Mouse (Mus musculus) embryonic facial prominence, embryonic 14.5 days (tissue): ENCODE measurements around the gene C130050O18Rik. TPM values are rescaled to one million over a fixed set of nuclear protein-coding genes. Genes with fewer than 3 reads are reported as not detected.

Experiments
- ATAC-seq: fragments of 200-750 bp; cut with Nextera tagmentation; 2 replicates; pipeline ENCODE4 v1.8.0; 2017; ENCODE audit warnings: low read depth, moderate number of reproducible peaks, moderate TSS enrichment
- DNase-seq: peaks from one replicate; pipeline ENCODE4 v3.0.0-alpha.2; 2015; ENCODE audit warnings: low spot score
- H3K27ac ChIP-seq: fragments of 300-500 bp; sonication (generic); replicated peaks from 2 replicates; pipeline ENCODE4 v1.5.1; 2014; ENCODE audit warnings: low read depth, mild to moderate bottlenecking, low read length, moderate library complexity
- H3K27me3 ChIP-seq: fragments of 300-500 bp; sonication (generic); replicated peaks from 2 replicates; pipeline ENCODE4 v1.6.1; 2014; ENCODE audit warnings: low read length; ENCODE audit not compliant: control insufficient read depth, insufficient read depth
- H3K36me3 ChIP-seq: fragments of 300-500 bp; sonication (generic); 2 replicates; pipeline ENCODE4 v1.6.1; 2014; ENCODE audit warnings: low read length, mixed read lengths; ENCODE audit not compliant: control insufficient read depth, insufficient read depth
- H3K4me1 ChIP-seq: fragments of 300-500 bp; sonication (generic); 2 replicates; pipeline ENCODE4 v1.6.1; 2014; ENCODE audit warnings: antibody characterized with exemption, low read length; ENCODE audit not compliant: control insufficient read depth, insufficient read depth
- H3K4me2 ChIP-seq: fragments of 300-500 bp; sonication (generic); 2 replicates; pipeline ENCODE4 v1.6.1; 2014; ENCODE audit warnings: low read depth, mild to moderate bottlenecking, low read length, moderate library complexity, mixed read lengths
- H3K4me3 ChIP-seq: fragments of 300-500 bp; sonication (generic); 2 replicates; pipeline ENCODE4 v1.5.1; 2014; ENCODE audit warnings: low read depth, mild to moderate bottlenecking, low read length
- H3K9ac ChIP-seq: fragments of 300-500 bp; sonication (generic); 2 replicates; pipeline ENCODE4 v1.6.1; 2014; ENCODE audit warnings: low read depth, mild to moderate bottlenecking, low read length, moderate library complexity, mixed read lengths
- H3K9me3 ChIP-seq: fragments of 300-500 bp; sonication (generic); 2 replicates; pipeline ENCODE4 v1.6.1; 2016; ENCODE audit warnings: low read length; ENCODE audit not compliant: control insufficient read depth
- WGBS: fragments of 180-500 bp; shearing (Covaris S2); extraction: QIAGEN DNeasy Blood & Tissue Kit; methylation state at CpG from one replicate; pipeline ENCODE4 v1.1.7; 2014; 5-methylcytosine and 5-hydroxymethylcytosine counted together
- polyA plus RNA-seq: library from polyadenylated mRNA; unstranded; fragments of >200 nt; fragmentation: Nextera tagmentation; extraction: Ambion mirVana; gene quantifications from 2 replicates; pipeline ENCODE4 v1.2.1, GENCODE M21; 2014

Gene C130050O18Rik
- polyA plus RNA-seq, 1 experiment from 2014 or later: 5.2 TPM

DNA sequence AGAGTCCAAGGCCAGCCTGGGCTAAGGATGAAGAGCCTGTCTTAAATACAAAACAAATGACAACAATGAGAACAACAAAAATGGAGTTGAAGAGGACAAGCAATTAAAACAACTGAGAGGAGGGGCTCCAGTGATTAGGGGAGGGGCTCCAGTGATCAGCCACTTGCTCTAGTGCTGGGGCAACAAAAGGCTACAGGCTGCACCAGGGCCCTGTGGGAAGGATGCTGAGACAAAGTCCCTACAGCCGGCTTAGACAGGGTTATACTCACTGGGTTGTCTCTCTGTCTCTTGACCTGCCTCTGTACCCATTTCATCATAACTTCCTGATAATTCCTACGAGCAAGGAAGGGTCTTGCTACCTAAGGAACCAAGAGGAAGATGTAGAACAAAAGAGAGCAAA is 13.0 kb downstream of the C130050O18Rik start:
- ATAC-seq: no peak
- Histone ChIP-seq H3K9me3 (no peaks in the 10 kb centered on the region), H3K4me1 (0 out of 2 replicates have a peak, but pooled peaks cover 1% of the 10 kb centered on the region), H3K4me2 (no peak overlapping the region), H3K36me3 (0 out of 2 replicates have a peak, but pooled peaks cover 2% of the 10 kb centered on the region), H3K27ac (no peak overlapping the region; the same call in 1 of the 2 replicates), H3K4me3 (no peak overlapping the region), H3K9ac (no peak overlapping the region), H3K27me3 (no peaks in the 10 kb centered on the region)
- 73% methylated on average over 2 of the region's 2 CpGs for WGBS
- no peak for DNase-seq

DNA sequence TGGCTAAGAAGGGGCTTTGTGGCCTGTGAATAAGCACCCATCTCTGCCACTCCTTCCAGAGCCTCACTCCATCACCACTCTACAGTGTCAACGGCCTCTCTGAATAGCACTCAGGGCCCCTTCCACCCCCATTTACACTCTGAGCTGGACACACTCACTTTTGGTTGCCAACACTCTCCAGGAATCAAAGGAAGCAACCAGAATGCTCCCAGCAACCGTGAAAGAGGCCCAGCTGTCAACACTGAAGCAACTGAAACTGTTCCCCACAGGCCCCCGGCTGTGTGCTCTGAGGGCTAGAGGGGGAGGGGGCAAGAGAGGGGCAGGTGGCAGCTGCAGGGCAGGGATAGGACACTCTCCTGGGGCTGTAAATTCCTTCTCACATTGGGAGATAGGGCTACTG is 13.6 kb downstream of the C130050O18Rik start:
- WGBS: 38% methylated on average over 3 of the region's 3 CpGs
- DNase-seq: peak; percentile 75
- peak; percentile 77; the same call in 1 of the 2 replicates for ATAC-seq

DNA sequence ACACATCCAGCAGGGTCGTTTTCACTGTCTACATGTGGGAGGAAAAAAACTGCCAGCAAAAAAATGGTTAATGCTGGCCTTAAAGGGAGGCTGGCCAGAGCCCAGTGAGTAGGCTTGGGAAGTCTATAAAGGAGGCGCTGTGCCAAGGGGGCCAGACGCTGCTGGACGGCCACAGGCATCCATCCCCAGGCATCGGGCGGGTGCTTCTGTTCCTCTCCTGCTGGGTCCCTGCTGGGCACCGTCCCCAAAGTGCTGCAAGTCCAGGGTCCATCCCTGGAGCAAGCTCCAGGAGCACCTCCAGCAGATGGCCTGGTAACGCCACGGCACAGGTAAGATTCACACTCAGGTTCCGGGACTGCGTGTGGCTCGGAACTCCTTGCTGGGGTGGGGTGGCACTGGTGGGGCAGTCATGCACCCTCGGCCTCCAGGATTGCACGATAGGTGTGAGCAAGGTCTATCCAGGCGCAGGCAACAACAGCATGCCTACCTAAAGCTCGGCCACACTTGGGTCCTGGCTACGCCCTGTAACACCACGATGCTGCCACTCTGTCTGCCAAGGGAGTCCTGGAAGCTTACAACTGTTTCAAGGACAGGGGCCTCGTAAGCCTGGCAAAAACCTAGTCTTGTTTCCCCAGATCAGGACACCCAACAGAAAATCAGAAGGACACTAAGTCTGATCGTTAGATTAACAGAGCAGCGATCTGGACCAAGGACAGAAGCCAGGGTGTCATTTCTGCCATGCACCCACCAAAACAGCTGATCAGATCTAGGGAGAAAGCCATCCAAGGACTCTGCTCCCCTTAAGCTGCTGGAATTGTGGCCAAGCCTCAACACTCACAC is 18.2 kb downstream of the C130050O18Rik start, which contains the start of gene Gper1:
Gene Gper1, plus strand, starts transcription at position 126 of the 840 bp plus-strand sequence.
- Histone ChIP-seq H3K27me3 (no peaks in the 10 kb centered on the region), H3K4me2 (peak within 1 kb of the TSS; percentile 48), H3K4me1 (0 out of 2 replicates have a peak, but pooled peaks cover 6% of the 10 kb centered on the region), H3K9me3 (no peaks in the 10 kb centered on the region), H3K27ac (peak within 1 kb of the TSS; percentile 44; the same call in 1 of the 2 replicates), H3K9ac (peak within 1 kb of the TSS; percentile 60), H3K36me3 (no peaks in the 10 kb centered on the region), H3K4me3 (peak within 1 kb of the TSS; percentile 25)
- WGBS: 48% methylated on average over 19 of the region's 21 CpGs
- no peak for ATAC-seq
- peak; percentile 77 for DNase-seq

More for the DNA sequence above, 13.6 kb downstream of the C130050O18Rik start:
- no peaks in the 10 kb centered on the region for H3K27me3 ChIP-seq
- H3K4me1 ChIP-seq: 0 out of 2 replicates have a peak, but pooled peaks cover 6% of the 10 kb centered on the region
- H3K9me3 ChIP-seq: no peaks in the 10 kb centered on the region
- H3K27ac ChIP-seq: no peak overlapping the region; the same call in 1 of the 2 replicates
- H3K9ac ChIP-seq: no peak overlapping the region
- H3K36me3 ChIP-seq: 0 out of 2 replicates have a peak, but pooled peaks cover 2% of the 10 kb centered on the region
- H3K4me3 ChIP-seq: no peak overlapping the region
- no peak overlapping the region for H3K4me2 ChIP-seq

DNA sequence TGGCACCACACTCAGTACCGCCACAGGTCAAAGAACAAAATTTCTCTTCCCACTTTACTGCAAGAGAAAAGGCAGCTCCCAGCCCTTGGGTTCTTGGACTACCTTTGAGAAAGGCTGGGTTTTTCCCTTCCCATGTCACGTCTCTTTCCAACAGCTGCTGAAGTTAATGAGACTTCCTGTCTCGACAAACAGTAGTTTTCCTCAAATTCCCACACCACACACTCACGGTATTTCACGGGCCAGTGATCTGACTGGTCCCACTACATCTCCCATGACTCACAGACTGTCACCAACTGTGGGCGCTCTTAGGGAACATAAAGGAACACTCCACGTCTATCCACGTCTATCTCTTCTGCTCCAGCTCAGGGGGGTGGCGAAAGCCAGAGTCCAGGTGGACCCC is 20.1 kb downstream of the C130050O18Rik start:
- 63% methylated on average over 9 of the region's 9 CpGs for WGBS
- no peak overlapping the region for H3K9ac ChIP-seq
- no peaks in the 10 kb centered on the region for H3K36me3 ChIP-seq
- ATAC-seq (no peak), DNase-seq (no peak)
- 0 out of 2 replicates have a peak, but pooled peaks cover 6% of the 10 kb centered on the region for H3K4me1 ChIP-seq
- no peak overlapping the region for H3K27ac ChIP-seq
- H3K4me3 ChIP-seq: no peak overlapping the region
- H3K27me3 ChIP-seq: no peaks in the 10 kb centered on the region
- no peak overlapping the region for H3K4me2 ChIP-seq
- H3K9me3 ChIP-seq: no peaks in the 10 kb centered on the region

DNA sequence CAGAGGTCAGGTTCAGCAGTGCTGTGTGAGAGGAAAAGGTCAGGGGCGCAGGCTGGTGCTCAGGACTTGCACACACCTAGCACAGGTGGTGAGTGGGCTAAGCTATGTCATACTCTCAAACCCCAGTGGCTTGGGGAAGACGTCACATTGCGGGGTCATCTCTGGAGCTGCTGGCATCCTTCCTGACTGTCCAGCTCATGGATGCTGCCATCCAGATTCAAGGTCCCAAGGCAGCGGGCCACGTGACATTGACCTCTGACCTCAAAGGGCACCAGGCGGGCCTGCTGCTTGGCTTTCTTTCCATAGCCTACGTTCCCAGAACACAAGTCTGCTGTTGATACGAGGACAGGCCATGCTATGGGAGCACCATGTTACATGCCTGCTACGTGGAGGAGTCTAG is 21.9 kb downstream of the C130050O18Rik start:
- Histone ChIP-seq H3K4me2 (no peak overlapping the region), H3K4me3 (no peak overlapping the region), H3K4me1 (0 out of 2 replicates have a peak, but pooled peaks cover 6% of the 10 kb centered on the region)

DNA sequence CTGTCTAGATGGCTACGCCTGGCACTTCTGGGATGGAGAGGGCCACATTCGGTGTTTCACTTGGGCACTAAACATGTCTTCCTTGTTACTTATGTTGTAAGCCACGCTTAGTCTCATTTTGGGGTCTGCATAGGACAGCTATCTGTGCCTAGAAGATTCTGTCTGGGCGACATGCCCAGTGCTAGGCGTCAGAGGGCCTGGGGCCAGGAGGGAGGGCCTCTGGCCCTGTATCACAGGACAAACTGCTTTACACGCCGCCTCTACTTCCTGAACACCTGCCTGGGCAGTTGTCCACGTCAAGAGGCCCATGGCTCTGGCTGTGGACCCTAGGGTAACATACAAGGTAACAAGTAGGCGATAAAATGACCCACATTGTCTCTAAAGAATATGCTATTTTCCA is 22.9 kb downstream of the C130050O18Rik start:
- 77% methylated on average over 9 of the region's 9 CpGs for WGBS
- H3K27ac ChIP-seq: no peak overlapping the region
- no peak for ATAC-seq
- no peaks in the 10 kb centered on the region for H3K9me3 ChIP-seq
- no peak overlapping the region for H3K4me3 ChIP-seq
- DNase-seq: no peak
- H3K27me3 ChIP-seq: no peaks in the 10 kb centered on the region
- H3K36me3 ChIP-seq: no peaks in the 10 kb centered on the region
- 0 out of 2 replicates have a peak, but pooled peaks cover 6% of the 10 kb centered on the region for H3K4me1 ChIP-seq
- no peak overlapping the region for H3K9ac ChIP-seq
- no peak overlapping the region for H3K4me2 ChIP-seq

More for the DNA sequence above, 21.9 kb downstream of the C130050O18Rik start:
- H3K27ac ChIP-seq: no peak overlapping the region
- H3K27me3 ChIP-seq: no peaks in the 10 kb centered on the region
- H3K9ac ChIP-seq: no peak overlapping the region
- no peak for DNase-seq
- H3K36me3 ChIP-seq: no peaks in the 10 kb centered on the region
- WGBS: 85% methylated on average over 9 of the region's 9 CpGs
- H3K9me3 ChIP-seq: no peaks in the 10 kb centered on the region
- ATAC-seq: no peak

DNA sequence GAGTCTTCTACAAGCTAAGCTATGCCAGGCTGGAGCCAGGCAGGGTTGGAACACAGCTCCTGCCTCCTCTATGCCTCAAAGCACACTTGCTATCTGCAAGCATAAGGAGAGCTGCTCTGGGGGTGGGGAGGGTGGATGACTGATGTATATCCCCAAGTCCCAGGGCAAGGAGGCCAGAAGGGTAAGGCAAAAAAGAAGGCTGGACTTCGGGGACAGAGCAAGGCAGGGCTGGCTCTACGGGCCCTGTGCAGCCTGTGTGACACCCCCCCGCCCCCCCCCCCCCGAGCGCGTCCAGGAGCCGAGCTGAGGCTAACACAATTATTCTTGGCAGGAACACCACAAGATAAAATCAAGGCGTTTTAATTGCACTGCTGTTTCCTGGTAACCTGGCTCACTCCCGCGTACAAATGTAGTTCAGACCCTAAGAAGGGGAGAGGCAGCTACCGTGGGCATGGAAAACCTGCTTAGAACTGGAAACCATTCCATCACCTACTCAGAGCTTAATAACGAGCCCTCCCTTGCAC is 24.8 kb downstream of the C130050O18Rik start:
- Histone ChIP-seq H3K27me3 (no peaks in the 10 kb centered on the region), H3K36me3 (no peaks in the 10 kb centered on the region), H3K27ac (no peak overlapping the region), H3K4me2 (no peak overlapping the region), H3K9ac (peak overlapping the region; percentile 19; the same call in 1 of the 2 replicates), H3K4me1 (peaks cover 5% of the 10 kb centered on the region; the same call in 1 of the 2 replicates), H3K9me3 (no peaks in the 10 kb centered on the region), H3K4me3 (no peak overlapping the region)
- DNase-seq: no peak
- 39% methylated on average over 6 of the region's 12 CpGs for WGBS
- no peak for ATAC-seq

DNA sequence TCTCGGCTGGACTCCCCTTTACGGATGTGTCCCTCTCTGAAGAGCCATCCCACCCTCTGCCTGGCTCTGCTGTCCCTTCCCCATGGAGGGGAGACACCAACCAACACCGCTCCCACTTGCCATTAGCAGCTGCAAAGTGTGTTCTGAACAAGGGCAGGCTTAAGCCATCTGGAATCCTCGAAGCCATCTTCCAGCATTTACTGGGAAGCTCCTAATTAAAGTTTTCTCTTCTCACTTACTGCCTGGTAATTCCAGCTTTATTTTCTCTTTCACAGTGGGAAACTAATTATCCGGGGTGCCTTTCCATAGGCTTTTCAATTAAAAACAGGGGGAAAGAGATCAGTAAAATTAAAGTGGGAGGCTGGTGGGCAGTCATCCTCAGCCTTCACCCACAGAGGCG is 27.3 kb downstream of the C130050O18Rik start:
- no peak overlapping the region; the same call in 1 of the 2 replicates for H3K9ac ChIP-seq
- DNase-seq (no peak), ATAC-seq (no peak)
- no peaks in the 10 kb centered on the region for H3K9me3 ChIP-seq
- H3K4me2 ChIP-seq: no peak overlapping the region
- no peak overlapping the region for H3K4me3 ChIP-seq
- no peak overlapping the region for H3K27ac ChIP-seq
- H3K27me3 ChIP-seq: no peaks in the 10 kb centered on the region
- WGBS: 69% methylated on average over 6 of the region's 6 CpGs
- peaks cover 10% of the 10 kb centered on the region; the same call in 1 of the 2 replicates for H3K4me1 ChIP-seq
- H3K36me3 ChIP-seq: no peaks in the 10 kb centered on the region
